Mouse (Mus musculus) testis, adult 2 months (tissue): ENCODE data around the gene Slco1c1. TPM values are rescaled to one million over a fixed set of nuclear protein-coding genes. Genes with fewer than 3 reads are reported as not detected.

ENCODE experiments used
- H3K27ac ChIP-seq: fragments of 200-500 bp; 2 replicates; pipeline ENCODE4 v1.5.1; 2012; ENCODE audit warnings: low read depth, low read length; ENCODE audit not compliant: control insufficient read depth, insufficient read depth
- H3K27me3 ChIP-seq: fragments of 200-500 bp; 2 replicates; pipeline ENCODE4 v1.6.1; 2012; ENCODE audit warnings: mild to moderate bottlenecking, low read length, moderate library complexity; ENCODE audit not compliant: control insufficient read depth, insufficient read depth
- H3K36me3 ChIP-seq: fragments of 200-500 bp; 2 replicates; pipeline ENCODE4 v1.6.1; 2012; ENCODE audit warnings: mild to moderate bottlenecking, low read length; ENCODE audit not compliant: control insufficient read depth, insufficient read depth
- H3K4me1 ChIP-seq: fragments of 200-500 bp; 2 replicates; pipeline ENCODE4 v1.6.1; 2012; ENCODE audit warnings: low read length; ENCODE audit not compliant: control insufficient read depth, insufficient read depth
- H3K4me3 ChIP-seq: fragments of 200-500 bp; 2 replicates; pipeline ENCODE4 v1.5.1; 2012; ENCODE audit warnings: low read depth, mild to moderate bottlenecking, low read length, moderate library complexity, mixed read lengths; ENCODE audit not compliant: control insufficient read depth
- CTCF ChIP-seq: fragments of 200-500 bp; IDR thresholded peaks from 2 replicates; pipeline ENCODE4 v1.5.1; 2012; ENCODE audit warnings: low read depth, mild to moderate bottlenecking, inconsistent platforms, low read length, moderate library complexity; ENCODE audit not compliant: control insufficient read depth, insufficient read depth, insufficient replicate concordance
- POLR2A ChIP-seq: fragments of 200-500 bp; IDR thresholded peaks from 2 replicates; pipeline ENCODE4 v1.6.1; 2012; ENCODE audit warnings: low read depth, mild to moderate bottlenecking, inconsistent platforms, low read length, moderate library complexity; ENCODE audit not compliant: control insufficient read depth
- polyA plus RNA-seq: library from polyadenylated mRNA; depleted of rRNA; stranded (reverse); fragments of >200 nt; gene quantifications from 2 replicates; pipeline ENCODE4 v1.2.3, GENCODE M21; 2012; rRNA removed

The Slco1c1 gene
- polyA plus RNA-seq: not detected in 2 replicates

GRCm38 (mm10) chr6:141523747-141524640, at the start of gene Slco1c1:
Gene Slco1c1 (plus strand): TSS chr6:141524368.
- Histone ChIP-seq H3K27me3 (no peaks in the 10 kb centered on the region), H3K4me3 (no peak within 1 kb of the TSS), H3K4me1 (no peaks in the 10 kb centered on the region), H3K27ac (no peak within 1 kb of the TSS), H3K36me3 (no peaks in the 10 kb centered on the region)
- TF ChIP-seq CTCF: no peak
- TF ChIP-seq POLR2A: no peak

GRCm38 (mm10) chr6:141474696-141475095, 49.5 kb upstream of the Slco1c1 start:
- H3K27me3 ChIP-seq: no peaks in the 10 kb centered on the region
- TF ChIP-seq CTCF: no peak
- TF ChIP-seq POLR2A: no peak
- H3K36me3 ChIP-seq: no peaks in the 10 kb centered on the region
- H3K27ac ChIP-seq: no peak overlapping the region
- H3K4me3 ChIP-seq: no peak overlapping the region
- H3K4me1 ChIP-seq: no peaks in the 10 kb centered on the region

- H3K27ac ChIP-seq: no peak overlapping the region
- no peak for TF ChIP-seq CTCF
- TF ChIP-seq POLR2A: no peak
These were observed 38.7 kb upstream of the Slco1c1 start for GRCm38 (mm10) chr6:141485302-141486021.

GRCm38 (mm10) chr6:141487266-141487665, 36.9 kb upstream of the Slco1c1 start:
- H3K27ac ChIP-seq: no peak overlapping the region
- no peaks in the 10 kb centered on the region for H3K4me1 ChIP-seq
- TF ChIP-seq CTCF (no peak), POLR2A (no peak)
- H3K36me3 ChIP-seq: no peaks in the 10 kb centered on the region
- H3K27me3 ChIP-seq: no peaks in the 10 kb centered on the region
- H3K4me3 ChIP-seq: no peak overlapping the region

More at GRCm38 (mm10) chr6:141485302-141486021, 38.7 kb upstream of the Slco1c1 start:
- Histone ChIP-seq H3K4me1 (no peaks in the 10 kb centered on the region), H3K4me3 (no peak overlapping the region), H3K36me3 (no peaks in the 10 kb centered on the region), H3K27me3 (no peaks in the 10 kb centered on the region)

GRCm38 (mm10) chr6:141488619-141489018, 35.5 kb upstream of the Slco1c1 start:
- Histone ChIP-seq H3K36me3 (no peaks in the 10 kb centered on the region), H3K27ac (no peak overlapping the region), H3K4me1 (no peaks in the 10 kb centered on the region), H3K27me3 (no peaks in the 10 kb centered on the region), H3K4me3 (no peak overlapping the region)
- peak; percentile 70; the same call in 1 of the 2 replicates for TF ChIP-seq CTCF
- no peak for TF ChIP-seq POLR2A

GRCm38 (mm10) chr6:141494909-141495308, 29.3 kb upstream of the Slco1c1 start:
- Histone ChIP-seq H3K36me3 (no peaks in the 10 kb centered on the region), H3K27me3 (no peaks in the 10 kb centered on the region), H3K4me1 (no peaks in the 10 kb centered on the region), H3K27ac (no peak overlapping the region), H3K4me3 (no peak overlapping the region)
- no peak for TF ChIP-seq CTCF
- TF ChIP-seq POLR2A: no peak
